Mouse (Mus musculus) forebrain, embryonic 10.5 days (tissue): ENCODE results near the gene Arcn1. TPM values are rescaled to one million over a fixed set of nuclear protein-coding genes. Genes with fewer than 3 reads are reported as not detected.

Experiments
- DNase-seq: peaks from one replicate; pipeline ENCODE4 v3.0.0-alpha.2; 2017; ENCODE audit warnings: low spot score; ENCODE audit errors: extremely low spot score
- H3K27ac ChIP-seq: fragments of 300-500 bp; sonication (generic); 2 replicates; pipeline ENCODE4 v1.5.1; 2016; ENCODE audit warnings: mild to moderate bottlenecking
- H3K27me3 ChIP-seq: fragments of 300-500 bp; sonication (generic); 2 replicates; pipeline ENCODE4 v1.6.1; 2016; ENCODE audit warnings: mild to moderate bottlenecking; ENCODE audit not compliant: poor library complexity, severe bottlenecking
- H3K36me3 ChIP-seq: fragments of 300-500 bp; sonication (generic); replicated peaks from 2 replicates; pipeline ENCODE4 v1.6.1; 2016; ENCODE audit warnings: mild to moderate bottlenecking, moderate library complexity
- H3K4me1 ChIP-seq: fragments of 300-500 bp; sonication (generic); 2 replicates; pipeline ENCODE4 v1.6.1; 2016
- H3K4me3 ChIP-seq: fragments of 300-500 bp; sonication (generic); 2 replicates; pipeline ENCODE4 v1.5.1; 2016; ENCODE audit warnings: mild to moderate bottlenecking, moderate library complexity
- H3K9me3 ChIP-seq: fragments of 300-500 bp; sonication (generic); 2 replicates; pipeline ENCODE4 v1.6.1; 2016; ENCODE audit warnings: mild to moderate bottlenecking, moderate library complexity
- WGBS: fragments of 180-500 bp; shearing (Covaris S2); methylation state at CpG from one replicate; pipeline ENCODE4 v1.1.7; 2016; 5-methylcytosine and 5-hydroxymethylcytosine counted together
- polyA plus RNA-seq: library from polyadenylated mRNA; unstranded; fragments of >200 nt; fragmentation: Nextera tagmentation; extraction: Ambion mirVana; gene quantifications from 2 replicates; pipeline ENCODE4 v1.2.1, GENCODE M21; 2016

Gene Arcn1
- polyA plus RNA-seq, 1 experiment from 2014 or later, result 159 TPM

- WGBS, result 84% methylated on average over 7 of the region's 7 CpGs
- no peak overlapping the region for H3K4me3 ChIP-seq
- peaks cover 86% of the 10 kb centered on the region for H3K4me1 ChIP-seq
- H3K27me3 ChIP-seq, result no peaks in the 10 kb centered on the region
- H3K27ac ChIP-seq, result peak overlapping the region; percentile 77; the same call in 1 of the 2 replicates
- H3K36me3 ChIP-seq, result peaks cover 8% of the 10 kb centered on the region
- no peaks in the 10 kb centered on the region for H3K9me3 ChIP-seq
- no peak for DNase-seq
Observed at GRCm38 (mm10) chr9:44722575-44722974, 45.1 kb downstream of the Arcn1 start.

GRCm38 (mm10) chr9:44721877-44722186, 45.8 kb downstream of the Arcn1 start:
- peak overlapping the region; percentile 78 for H3K4me3 ChIP-seq
- DNase-seq, result no peak
- H3K27me3 ChIP-seq, result no peaks in the 10 kb centered on the region
- H3K9me3 ChIP-seq, result no peaks in the 10 kb centered on the region
- 85% methylated on average over 3 of the region's 3 CpGs for WGBS
- peak overlapping the region; percentile 96 for H3K27ac ChIP-seq
- peaks cover 79% of the 10 kb centered on the region for H3K4me1 ChIP-seq
- peaks cover 15% of the 10 kb centered on the region for H3K36me3 ChIP-seq

GRCm38 (mm10) chr9:44721154-44721876, 46.3 kb downstream of the Arcn1 start:
- Histone ChIP-seq H3K36me3 (peaks cover 21% of the 10 kb centered on the region), H3K9me3 (no peaks in the 10 kb centered on the region), H3K4me3 (peak overlapping the region; percentile 78), H3K4me1 (peaks cover 74% of the 10 kb centered on the region), H3K27ac (peak overlapping the region; percentile 96), H3K27me3 (no peaks in the 10 kb centered on the region)
- WGBS, result 2% methylated on average over 40 of the region's 40 CpGs
- DNase-seq, result peak; percentile 86

GRCm38 (mm10) chr9:44720358-44721153, 47.1 kb downstream of the Arcn1 start:
- peaks cover 28% of the 10 kb centered on the region for H3K36me3 ChIP-seq
- no peaks in the 10 kb centered on the region for H3K27me3 ChIP-seq
- H3K4me1 ChIP-seq, result peaks cover 66% of the 10 kb centered on the region
- DNase-seq, result no peak
- H3K4me3 ChIP-seq, result peak overlapping the region; percentile 78
- no peaks in the 10 kb centered on the region for H3K9me3 ChIP-seq
- WGBS, result 29% methylated on average over 9 of the region's 9 CpGs
- H3K27ac ChIP-seq, result peak overlapping the region; percentile 96

GRCm38 (mm10) chr9:44719632-44720357, 47.9 kb downstream of the Arcn1 start:
- 86% methylated on average over 8 of the region's 8 CpGs for whole genome bisulfite sequencing
- Histone ChIP-seq H3K9me3 (no peaks in the 10 kb centered on the region), H3K27ac (peak overlapping the region; percentile 96), H3K36me3 (peaks cover 36% of the 10 kb centered on the region), H3K4me1 (peaks cover 59% of the 10 kb centered on the region), H3K4me3 (peak overlapping the region; percentile 78), H3K27me3 (no peaks in the 10 kb centered on the region)
- no peak for DNase-seq

- Histone ChIP-seq H3K4me3 (0 out of 2 replicates have a peak overlapping the region, but pooled peaks have one; percentile 2), H3K4me1 (peaks cover 52% of the 10 kb centered on the region)
- 91% methylated on average over 12 of the region's 12 CpGs for WGBS
Observed at GRCm38 (mm10) chr9:44718937-44719631, 48.6 kb downstream of the Arcn1 start.

GRCm38 (mm10) chr9:44717822-44718242, 49.8 kb downstream of the Arcn1 start:
- peaks cover 55% of the 10 kb centered on the region for H3K36me3 ChIP-seq
- H3K27me3 ChIP-seq, result no peaks in the 10 kb centered on the region
- 87% methylated on average over 10 of the region's 10 CpGs for WGBS
- no peaks in the 10 kb centered on the region for H3K9me3 ChIP-seq
- H3K27ac ChIP-seq, result no peak overlapping the region
- no peak overlapping the region for H3K4me3 ChIP-seq
- no peak for DNase-seq
- peaks cover 39% of the 10 kb centered on the region for H3K4me1 ChIP-seq

More at GRCm38 (mm10) chr9:44718937-44719631, 48.6 kb downstream of the Arcn1 start:
- Histone ChIP-seq H3K27me3 (no peaks in the 10 kb centered on the region), H3K36me3 (peaks cover 43% of the 10 kb centered on the region), H3K9me3 (no peaks in the 10 kb centered on the region), H3K27ac (0 out of 2 replicates have a peak overlapping the region, but pooled peaks have one; percentile 96)
- no peak for DNase-seq

GRCm38 (mm10) chr9:44716997-44717821, 50.4 kb downstream of the Arcn1 start:
- no peaks in the 10 kb centered on the region for H3K27me3 ChIP-seq
- H3K27ac ChIP-seq, result no peak overlapping the region
- no peak for DNase-seq
- H3K4me1 ChIP-seq, result peaks cover 33% of the 10 kb centered on the region
- WGBS, result 82% methylated on average over 6 of the region's 6 CpGs
- H3K9me3 ChIP-seq, result no peaks in the 10 kb centered on the region
- no peak overlapping the region for H3K4me3 ChIP-seq
- peaks cover 62% of the 10 kb centered on the region for H3K36me3 ChIP-seq

- DNase-seq, result no peak
- H3K36me3 ChIP-seq, result peaks cover 75% of the 10 kb centered on the region
Observed at GRCm38 (mm10) chr9:44715705-44716362, 51.8 kb downstream of the Arcn1 start.

GRCm38 (mm10) chr9:44715109-44715508, 52.5 kb downstream of the Arcn1 start:
- H3K36me3 ChIP-seq, result peaks cover 83% of the 10 kb centered on the region
- no peak for DNase-seq

More at GRCm38 (mm10) chr9:44715705-44716362, 51.8 kb downstream of the Arcn1 start:
- Histone ChIP-seq H3K9me3 (no peaks in the 10 kb centered on the region), H3K4me3 (no peak overlapping the region), H3K4me1 (peaks cover 19% of the 10 kb centered on the region), H3K27ac (no peak overlapping the region), H3K27me3 (no peaks in the 10 kb centered on the region)
- WGBS, result 92% methylated on average over 29 of the region's 29 CpGs

GRCm38 (mm10) chr9:44713574-44713973, 54.1 kb downstream of the Arcn1 start:
- H3K27ac ChIP-seq, result no peak overlapping the region
- H3K9me3 ChIP-seq, result no peaks in the 10 kb centered on the region
- 81% methylated on average over 2 of the region's 2 CpGs for WGBS
- no peak for DNase-seq
- no peaks in the 10 kb centered on the region for H3K27me3 ChIP-seq
- peaks cover 96% of the 10 kb centered on the region for H3K36me3 ChIP-seq
- no peak overlapping the region for H3K4me3 ChIP-seq
- peaks cover 12% of the 10 kb centered on the region for H3K4me1 ChIP-seq

More at GRCm38 (mm10) chr9:44715109-44715508, 52.5 kb downstream of the Arcn1 start:
- H3K27me3 ChIP-seq, result no peaks in the 10 kb centered on the region
- H3K27ac ChIP-seq, result no peak overlapping the region
- no peak overlapping the region for H3K4me3 ChIP-seq
- peaks cover 12% of the 10 kb centered on the region for H3K4me1 ChIP-seq
- 90% methylated on average over 17 of the region's 17 CpGs for WGBS
- H3K9me3 ChIP-seq, result no peaks in the 10 kb centered on the region
